In the genomic region with DNA sequence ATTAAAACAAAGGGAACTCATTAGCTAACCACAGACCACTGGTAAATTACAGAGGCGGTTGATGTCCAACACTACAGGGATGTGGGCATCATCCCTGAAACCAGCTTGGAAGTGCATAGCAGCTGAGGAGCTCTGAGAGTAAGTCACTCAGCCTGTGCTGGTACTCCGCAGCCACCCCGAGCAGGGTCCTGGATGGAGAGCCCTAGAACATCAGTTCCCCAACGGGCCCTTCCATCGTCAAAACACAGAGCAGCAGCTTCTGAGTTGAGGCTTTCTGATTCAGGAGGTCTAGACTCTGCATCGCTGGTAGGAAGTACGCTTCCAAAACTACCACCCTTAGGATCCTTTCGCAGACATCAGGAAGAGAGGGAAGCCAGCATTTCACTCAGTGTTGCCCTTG, we compare ENCODE assay signal across 30 mouse cellular contexts.
"Had no signal": no experiment of that assay in that cellular context is flagged by ENCODE, and none has a peak within 500 bp of the region (broad histone marks: within the 10 kb centered on the region; RNA-seq: fewer than 3 reads in every experiment).

No protein-coding gene starts in this region.

- DNase-seq: left cerebral cortex, postnatal 4 days; liver; liver, embryonic 13.5 days; liver, postnatal 0 days; lung, adult 18-20 months; lung, adult 2 months; lung, postnatal 10 days; lung, postnatal 14 days; lung, postnatal 36 days; lung, postnatal 4 days; midbrain, embryonic 14.5 days had no signal

- H3K4me2 ChIP-seq: limb, embryonic 12.5 days; limb, embryonic 13.5 days; limb, embryonic 15.5 days; liver, embryonic 11.5 days; liver, embryonic 12.5 days; liver, embryonic 13.5 days; liver, embryonic 15.5 days; lung, embryonic 14.5 days; lung, embryonic 15.5 days; midbrain, embryonic 12.5 days; midbrain, embryonic 13.5 days; neural tube, embryonic 12.5 days had no signal

- H3K4me3 ChIP-seq: limb, embryonic 10.5 days; limb, embryonic 12.5 days; limb, embryonic 13.5 days; limb, embryonic 15.5 days; liver, embryonic 12.5 days; liver, embryonic 13.5 days; liver, embryonic 15.5 days; lung, embryonic 15.5 days; midbrain, embryonic 10.5 days; midbrain, embryonic 12.5 days; midbrain, embryonic 13.5 days; myocyte; neural tube, embryonic 12.5 days had no signal

- ATAC-seq: liver, embryonic 12.5 days; liver, postnatal 0 days; lung, postnatal 0 days; midbrain, embryonic 13.5 days; midbrain, embryonic 16.5 days had no signal

- H3K27me3 ChIP-seq: limb, embryonic 13.5 days; limb, embryonic 15.5 days; lung, embryonic 15.5 days; megakaryocyte, embryonic 14.5 days; neural tube, embryonic 12.5 days had no signal

- H3K36me3 ChIP-seq: limb, embryonic 10.5 days; limb, embryonic 12.5 days; limb, embryonic 13.5 days; limb, embryonic 15.5 days; liver, embryonic 12.5 days; liver, embryonic 13.5 days; liver, embryonic 15.5 days; lung, embryonic 15.5 days; midbrain, embryonic 10.5 days; midbrain, embryonic 12.5 days; midbrain, embryonic 13.5 days; neural tube, embryonic 12.5 days had no signal

- H3K9me3 ChIP-seq: limb, embryonic 10.5 days; limb, embryonic 12.5 days; limb, embryonic 13.5 days; limb, embryonic 15.5 days; liver, embryonic 12.5 days; liver, embryonic 13.5 days; liver, embryonic 15.5 days; lung, embryonic 15.5 days; megakaryocyte, embryonic 14.5 days; midbrain, embryonic 10.5 days; midbrain, embryonic 12.5 days; midbrain, embryonic 13.5 days; neural tube, embryonic 12.5 days had no signal

- H3K9ac ChIP-seq: limb, embryonic 12.5 days; limb, embryonic 13.5 days; limb, embryonic 15.5 days; liver, embryonic 12.5 days; liver, embryonic 13.5 days; liver, embryonic 14.5 days; liver, embryonic 15.5 days; liver, postnatal 0 days; lung, embryonic 14.5 days; lung, embryonic 15.5 days; midbrain, embryonic 12.5 days; midbrain, embryonic 13.5 days; neural tube, embryonic 12.5 days had no signal

- H3K27ac ChIP-seq: limb, embryonic 10.5 days; limb, embryonic 12.5 days; limb, embryonic 13.5 days; limb, embryonic 15.5 days; liver, embryonic 12.5 days; liver, embryonic 13.5 days; liver, embryonic 14.5 days; liver, embryonic 15.5 days; lung, embryonic 15.5 days; macrophage; midbrain, embryonic 10.5 days; midbrain, embryonic 12.5 days; midbrain, embryonic 13.5 days; neural tube, embryonic 12.5 days had no signal
